ENCODE assay signal across 32 mouse cellular contexts in the genomic region with DNA sequence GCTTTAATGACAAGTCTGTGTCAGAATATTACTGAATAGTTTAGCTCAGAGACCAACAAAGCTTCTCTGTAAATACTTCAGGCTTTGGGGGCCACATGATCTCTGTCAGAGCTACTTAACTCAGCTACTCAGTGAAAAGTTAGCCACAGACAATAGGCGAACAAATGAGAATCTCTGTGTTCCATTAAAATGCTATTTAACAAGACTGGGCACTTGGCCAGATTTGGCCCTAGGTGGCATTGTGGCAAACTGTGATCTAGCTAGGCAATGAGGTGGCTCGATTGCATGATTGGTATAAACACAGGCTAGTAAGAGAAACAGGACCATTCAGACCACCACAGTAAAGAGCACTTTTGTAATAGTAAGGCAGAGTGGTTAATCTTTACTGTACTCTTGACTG.
DNase-seq lines count a peak whose midpoint lies in the region; ATAC-seq and TF ChIP-seq lines count a peak whose summit lies in the region.
"Had no signal": no experiment of that assay in that cellular context is flagged by ENCODE, and none has a peak within 500 bp of the region (broad histone marks: within the 10 kb centered on the region; RNA-seq: fewer than 3 reads in every experiment).

No protein-coding gene starts in this region.

- no peak overlapping the region for H3K27ac ChIP-seq in hindbrain, embryonic 14.5 days
- no peak overlapping the region for H3K27ac ChIP-seq in hindbrain, embryonic 13.5 days
- no peak overlapping the region for H3K27ac ChIP-seq in midbrain, postnatal 0 days (ENCODE audit: low read depth, low read length)
- no peak overlapping the region for H3K27ac ChIP-seq in midbrain, embryonic 10.5 days (replicated peaks)
- H3K27ac ChIP-seq: embryonic facial prominence, embryonic 12.5 days; forebrain, embryonic 12.5 days; hindbrain, embryonic 15.5 days; kidney, postnatal 0 days; limb, embryonic 10.5 days; limb, embryonic 15.5 days; liver, embryonic 13.5 days; macrophage; neural tube, embryonic 12.5 days had no signal

- no peak overlapping the region for H3K4me2 ChIP-seq in hindbrain, embryonic 14.5 days (replicated peaks)
- H3K4me2 ChIP-seq in hindbrain, embryonic 13.5 days = no peak overlapping the region
- no peak overlapping the region for H3K4me2 ChIP-seq in midbrain, postnatal 0 days (ENCODE audit: low read depth, low read length, poor library complexity, severe bottlenecking)
- H3K4me2 ChIP-seq: embryonic facial prominence, embryonic 12.5 days; forebrain, embryonic 12.5 days; heart, embryonic 11.5 days; hindbrain, embryonic 15.5 days; limb, embryonic 15.5 days; liver, embryonic 13.5 days; neural tube, embryonic 12.5 days had no signal

- H3K36me3 ChIP-seq in hindbrain, embryonic 14.5 days (replicated peaks; ENCODE audit: control insufficient read depth, insufficient read depth) = no peaks in the 10 kb centered on the region
- H3K36me3 ChIP-seq in hindbrain, embryonic 13.5 days = no peaks in the 10 kb centered on the region
- H3K36me3 ChIP-seq in midbrain, postnatal 0 days (ENCODE audit: insufficient read depth, low read length) = no peaks in the 10 kb centered on the region
- H3K36me3 ChIP-seq in midbrain, embryonic 10.5 days = 0 out of 2 replicates have a peak, but pooled peaks cover 6% of the 10 kb centered on the region
- H3K36me3 ChIP-seq: embryonic facial prominence, embryonic 12.5 days; forebrain, embryonic 12.5 days; G1E; hindbrain, embryonic 15.5 days; limb, embryonic 10.5 days; limb, embryonic 15.5 days; liver, embryonic 13.5 days; neural tube, embryonic 12.5 days had no signal

- ATAC-seq in hindbrain, embryonic 14.5 days (ENCODE audit: low FRiP score) = no peak
- no peak for ATAC-seq in hindbrain, embryonic 13.5 days (ENCODE audit: low FRiP score)
- ATAC-seq in midbrain, postnatal 0 days (ENCODE audit: low FRiP score) = no peak
- ATAC-seq: lung, postnatal 0 days; midbrain, embryonic 16.5 days; Patski had no signal

- H3K27me3 ChIP-seq in hindbrain, embryonic 14.5 days (ENCODE audit: control insufficient read depth, insufficient read depth, low read length) = no peaks in the 10 kb centered on the region
- H3K27me3 ChIP-seq in hindbrain, embryonic 13.5 days = no peaks in the 10 kb centered on the region
- no peaks in the 10 kb centered on the region for H3K27me3 ChIP-seq in midbrain, postnatal 0 days (ENCODE audit: insufficient read depth, low read length)
- no peaks in the 10 kb centered on the region for H3K27me3 ChIP-seq in midbrain, embryonic 10.5 days (ENCODE audit: low read depth, poor library complexity, severe bottlenecking)
- H3K27me3 ChIP-seq: embryonic facial prominence, embryonic 12.5 days; forebrain, embryonic 12.5 days; hindbrain, embryonic 15.5 days; limb, embryonic 15.5 days; liver, embryonic 13.5 days; neural tube, embryonic 12.5 days; Patski had no signal

- no peaks in the 10 kb centered on the region for H3K4me1 ChIP-seq in hindbrain, embryonic 14.5 days (replicated peaks; ENCODE audit: control insufficient read depth, insufficient read depth, low read length)
- H3K4me1 ChIP-seq in hindbrain, embryonic 13.5 days (replicated peaks) = peaks cover 4% of the 10 kb centered on the region; the same call in 1 of the 2 replicates
- H3K4me1 ChIP-seq in midbrain, postnatal 0 days (ENCODE audit: insufficient read depth, low read length) = no peaks in the 10 kb centered on the region
- no peaks in the 10 kb centered on the region for H3K4me1 ChIP-seq in midbrain, embryonic 10.5 days
- H3K4me1 ChIP-seq: embryonic facial prominence, embryonic 12.5 days; hindbrain, embryonic 15.5 days; limb, embryonic 15.5 days; liver, embryonic 13.5 days; neural tube, embryonic 12.5 days had no signal

- WGBS in hindbrain, embryonic 14.5 days = 60% methylated on average over 2 of the region's 2 CpGs
- 60% methylated on average over 2 of the region's 2 CpGs for WGBS in hindbrain, embryonic 13.5 days
- WGBS in midbrain, postnatal 0 days = 53% methylated on average over 2 of the region's 2 CpGs
- WGBS in midbrain, embryonic 10.5 days = 91% methylated on average over 2 of the region's 2 CpGs

- peaks cover 18% of the 10 kb centered on the region for H3K9me3 ChIP-seq in hindbrain, embryonic 14.5 days (ENCODE audit: control insufficient read depth, low read length)
- H3K9me3 ChIP-seq in hindbrain, embryonic 13.5 days = peaks cover 6% of the 10 kb centered on the region; the same call in 1 of the 2 replicates
- no peaks in the 10 kb centered on the region for H3K9me3 ChIP-seq in midbrain, postnatal 0 days (ENCODE audit: low read length)
- H3K9me3 ChIP-seq in midbrain, embryonic 10.5 days (replicated peaks) = peaks cover 20% of the 10 kb centered on the region
- H3K9me3 ChIP-seq: embryonic facial prominence, embryonic 12.5 days; hindbrain, embryonic 15.5 days; limb, embryonic 15.5 days had no signal

- H3K9ac ChIP-seq in hindbrain, embryonic 14.5 days = no peak overlapping the region
- H3K9ac ChIP-seq in hindbrain, embryonic 13.5 days = no peak overlapping the region
- no peak overlapping the region for H3K9ac ChIP-seq in midbrain, postnatal 0 days (replicated peaks; ENCODE audit: low read length, poor library complexity, severe bottlenecking)
- H3K9ac ChIP-seq: embryonic facial prominence, embryonic 12.5 days; forebrain, embryonic 12.5 days; hindbrain, embryonic 15.5 days; limb, embryonic 15.5 days; liver, embryonic 13.5 days; neural tube, embryonic 12.5 days had no signal

- no peak for TF ChIP-seq CTCF in midbrain, postnatal 0 days (IDR thresholded peaks at IDR 0.05)

- no peak overlapping the region for H3K4me3 ChIP-seq in hindbrain, embryonic 14.5 days (replicated peaks; ENCODE audit: low read length)
- H3K4me3 ChIP-seq in hindbrain, embryonic 13.5 days = no peak overlapping the region
- no peak overlapping the region for H3K4me3 ChIP-seq in midbrain, postnatal 0 days (ENCODE audit: low read depth, low read length)
- no peak overlapping the region for H3K4me3 ChIP-seq in midbrain, embryonic 10.5 days
- H3K4me3 ChIP-seq: embryonic facial prominence, embryonic 12.5 days; forebrain, embryonic 12.5 days; hindbrain, embryonic 15.5 days; limb, embryonic 10.5 days; limb, embryonic 15.5 days; liver, embryonic 13.5 days; myocyte; neural tube, embryonic 12.5 days had no signal

- DNase-seq in cerebellum, postnatal 14 days = peak; percentile 66 to 69
- no peak for DNase-seq in cerebellum, adult 11-12 months
- peak; percentile 35 for DNase-seq in hindbrain, embryonic 14.5 days (ENCODE audit: low spot score)
- DNase-seq in midbrain, postnatal 0 days (ENCODE audit: low spot score) = peak; percentile 44
- DNase-seq in midbrain, embryonic 10.5 days (ENCODE audit: low spot score) = no peak
- DNase-seq in testis, postnatal 10 days (ENCODE audit: low spot score) = no peak
- no peak for DNase-seq in lung, postnatal 10 days
- DNase-seq: adrenal gland, postnatal 10 days; cerebellum, adult 9-10 months; gastrocnemius, postnatal 36 days; heart, adult 18-20 months; heart, postnatal 36 days; kidney, adult 8-10 months; kidney, postnatal 4 days; liver, embryonic 13.5 days; lung, adult 18-20 months; right cerebral cortex, postnatal 14 days had no signal

Comparison
In these comparisons a context has a peak if more than half of its experiments do, and no peak if none do; other contexts are left out.
1. DNase-seq: peak in cerebellum, postnatal 14 days (2 of 2), hindbrain, embryonic 14.5 days (single experiment) and midbrain, postnatal 0 days (single experiment); none in cerebellum, adult 11-12 months (single experiment), midbrain, embryonic 10.5 days (single experiment), testis, postnatal 10 days (single experiment) and lung, postnatal 10 days (single experiment).